Mouse (Mus musculus): Measurements from ENCODE around the gene Slc7a5.

The Slc7a5 gene

DNA sequence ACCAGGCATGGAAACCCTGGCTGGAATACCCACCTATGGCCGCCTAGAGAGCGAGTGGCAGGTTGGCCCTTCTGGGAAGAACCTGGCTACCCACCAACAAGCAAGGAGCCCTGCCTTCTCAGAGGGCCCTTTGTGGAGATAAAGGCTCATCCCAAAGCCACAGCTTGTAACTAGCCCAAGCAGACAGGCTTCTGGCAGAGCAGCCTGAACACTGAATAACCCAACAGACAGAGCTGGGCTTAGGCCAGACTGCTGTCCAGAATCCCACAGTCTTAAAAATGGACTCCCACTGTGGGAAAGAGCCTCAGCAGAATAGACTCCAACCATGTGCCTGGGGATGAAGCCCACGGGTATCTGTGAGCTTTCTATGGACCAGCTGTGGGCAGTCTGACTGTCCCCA lies 23.3 kb downstream of the Slc7a5 start:
- DNase-seq (ENCODE audit: low spot score): no peak

- no peak for DNase-seq (ENCODE audit: low spot score)
Measured at GRCm38 (mm10) chr8:121881921-121882320, 25.6 kb downstream of the Slc7a5 start.

DNA sequence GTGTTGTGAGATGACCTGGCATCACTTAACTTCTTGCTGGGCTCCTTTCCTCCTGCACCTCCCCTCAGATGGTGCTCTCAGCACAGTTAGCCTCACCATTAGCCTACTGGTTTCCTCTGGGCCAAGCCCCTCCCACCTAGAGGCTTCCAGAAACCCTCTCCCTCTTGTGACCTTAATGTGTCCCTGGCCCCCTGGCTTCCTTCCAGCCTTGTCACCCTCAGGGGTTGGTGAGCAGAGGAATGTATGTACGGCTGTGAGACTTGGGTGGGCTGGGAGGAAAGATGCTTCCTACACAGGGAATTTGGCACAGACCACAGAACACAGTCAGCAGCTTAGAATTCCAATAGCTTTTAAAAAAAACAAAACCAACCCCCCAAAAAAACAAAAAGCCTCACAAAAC lies 26.7 kb downstream of the Slc7a5 start:
- DNase-seq (ENCODE audit: low spot score): no peak

DNA sequence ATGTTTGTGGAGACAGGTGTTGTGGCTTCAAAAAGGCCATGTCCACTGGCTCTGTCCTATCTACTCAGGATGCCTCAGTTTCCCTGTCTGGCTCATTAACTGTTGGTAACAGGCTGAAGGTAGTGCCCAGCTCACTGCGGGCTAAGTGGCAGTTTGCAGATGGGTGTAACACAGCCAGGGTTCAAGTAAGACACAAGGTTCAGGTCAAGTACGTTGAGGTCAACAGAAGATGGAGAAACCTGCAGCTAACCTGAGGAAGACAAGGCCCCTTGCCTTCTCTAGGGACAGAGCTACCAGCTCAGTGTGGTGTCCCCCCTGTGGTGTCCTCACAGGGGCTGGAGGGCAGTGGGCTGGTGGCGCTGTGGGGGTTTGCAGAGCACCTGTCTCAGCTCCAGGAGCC lies 27.8 kb downstream of the Slc7a5 start:
- DNase-seq (ENCODE audit: low spot score): no peak

DNA sequence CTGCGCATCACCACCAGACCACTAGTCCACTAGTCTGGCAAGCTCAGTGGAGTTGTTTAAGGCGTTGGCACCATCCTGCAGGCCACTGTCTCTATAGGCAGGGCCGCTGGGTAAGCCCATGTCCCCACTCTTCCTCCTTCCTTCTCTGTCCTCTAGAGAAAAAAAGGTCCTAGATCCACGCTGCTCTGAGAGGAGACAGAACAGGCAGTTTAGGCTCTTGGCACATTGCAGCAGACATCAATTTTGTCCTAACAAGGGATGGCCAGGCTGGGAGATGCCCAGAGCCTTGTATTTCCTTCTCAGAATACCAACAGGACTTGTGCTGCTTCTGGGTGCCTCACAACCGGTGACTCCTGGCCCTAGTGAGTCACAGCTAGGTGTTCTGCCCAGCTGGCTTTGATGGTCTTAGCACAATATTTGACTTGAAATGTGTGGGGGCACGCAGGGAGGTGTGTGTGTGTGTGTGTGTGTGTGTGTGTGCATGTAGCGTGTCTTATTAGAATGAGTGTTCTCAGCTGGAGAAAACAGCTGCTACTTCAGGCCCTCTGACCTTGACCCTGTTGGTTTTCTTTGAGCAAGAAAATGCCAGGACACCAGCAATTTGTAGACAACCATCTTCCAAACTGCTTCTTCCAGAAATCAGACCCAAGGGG lies 29.5 kb downstream of the Slc7a5 start:
- peak; percentile 35 for DNase-seq (ENCODE audit: low spot score)

DNA sequence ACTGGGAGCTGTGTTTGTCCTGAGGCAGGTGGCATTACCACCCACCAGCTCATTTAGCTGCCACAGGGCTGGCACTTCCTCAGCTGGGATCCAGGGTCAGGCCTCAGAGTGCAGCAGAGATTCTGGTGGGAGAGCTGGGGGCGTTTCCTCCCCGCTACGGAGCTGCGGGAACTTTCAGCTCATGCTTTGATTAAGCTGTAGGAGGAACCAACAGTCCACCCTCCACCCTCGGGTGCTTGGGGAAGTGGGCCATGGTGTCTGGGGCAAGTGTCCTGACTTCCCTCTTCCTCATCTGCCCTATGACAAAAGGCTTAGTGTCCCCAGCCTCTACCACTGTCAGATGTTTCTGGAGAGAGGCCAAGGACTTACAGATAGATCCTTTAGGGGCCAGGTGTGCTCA lies 30.3 kb downstream of the Slc7a5 start:
- DNase-seq (ENCODE audit: low spot score): peak; percentile 43

DNA sequence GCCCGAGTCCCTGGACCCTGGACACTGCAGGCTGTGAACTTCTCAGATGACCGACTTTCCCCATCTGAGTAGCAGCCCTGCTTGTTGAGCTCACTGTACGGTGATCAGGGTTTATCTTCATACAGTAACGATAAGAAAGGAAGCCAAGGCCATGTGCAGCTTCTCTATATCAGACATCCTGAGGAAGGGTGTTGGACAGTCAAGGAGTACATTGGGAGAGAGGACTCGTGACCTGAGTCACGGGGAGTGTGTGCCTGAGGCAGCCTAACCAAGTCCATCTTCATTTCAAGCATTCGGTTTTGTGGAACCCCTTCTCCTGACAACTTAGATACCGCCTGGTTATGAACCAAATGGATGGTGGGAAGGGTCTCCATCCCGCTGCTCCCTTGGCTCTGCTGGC lies 32.0 kb downstream of the Slc7a5 start:
- DNase-seq (ENCODE audit: low spot score): no peak

GRCm38 (mm10) chr8:121875045-121875444 lies 32.4 kb downstream of the Slc7a5 start:
- DNase-seq (ENCODE audit: low spot score): no peak

- peak; percentile 66 for DNase-seq (ENCODE audit: low spot score)
Measured at GRCm38 (mm10) chr8:121874031-121874430, 33.5 kb downstream of the Slc7a5 start.

- no peak for DNase-seq (ENCODE audit: low spot score)
Measured at GRCm38 (mm10) chr8:121871833-121872440, 35.6 kb downstream of the Slc7a5 start.

GRCm38 (mm10) chr8:121870190-121870589 lies 37.3 kb downstream of the Slc7a5 start:
- no peak for DNase-seq (ENCODE audit: low spot score)

- no peak for DNase-seq (ENCODE audit: low spot score)
Measured at GRCm38 (mm10) chr8:121868896-121869295, 38.6 kb downstream of the Slc7a5 start.

- no peak for DNase-seq (ENCODE audit: low spot score)
Measured at GRCm38 (mm10) chr8:121868196-121868595, 39.3 kb downstream of the Slc7a5 start.

DNA sequence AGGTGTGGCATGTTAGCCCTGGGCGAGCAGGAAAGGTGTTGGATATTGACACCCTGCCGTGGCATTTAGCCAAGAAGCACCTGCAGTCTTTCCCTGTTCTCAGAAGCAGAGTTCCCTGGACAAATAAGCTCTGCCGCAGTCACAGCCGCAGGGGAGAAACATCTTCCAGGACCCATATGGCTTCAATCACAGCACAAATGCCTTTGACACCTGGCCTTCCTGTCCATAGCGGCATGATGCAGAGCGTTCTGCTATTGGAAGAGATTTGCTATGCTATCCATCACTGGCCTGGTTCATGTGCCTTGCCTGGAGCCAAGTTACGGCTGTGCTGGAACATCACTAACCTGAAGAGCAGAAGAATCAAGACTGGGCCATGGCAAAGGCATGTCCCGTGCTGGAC lies 42.1 kb downstream of the Slc7a5 start:
- DNase-seq (ENCODE audit: low spot score): no peak

GRCm38 (mm10) chr8:121861806-121862548 lies 45.5 kb downstream of the Slc7a5 start:
- DNase-seq (ENCODE audit: low spot score): no peak

DNA sequence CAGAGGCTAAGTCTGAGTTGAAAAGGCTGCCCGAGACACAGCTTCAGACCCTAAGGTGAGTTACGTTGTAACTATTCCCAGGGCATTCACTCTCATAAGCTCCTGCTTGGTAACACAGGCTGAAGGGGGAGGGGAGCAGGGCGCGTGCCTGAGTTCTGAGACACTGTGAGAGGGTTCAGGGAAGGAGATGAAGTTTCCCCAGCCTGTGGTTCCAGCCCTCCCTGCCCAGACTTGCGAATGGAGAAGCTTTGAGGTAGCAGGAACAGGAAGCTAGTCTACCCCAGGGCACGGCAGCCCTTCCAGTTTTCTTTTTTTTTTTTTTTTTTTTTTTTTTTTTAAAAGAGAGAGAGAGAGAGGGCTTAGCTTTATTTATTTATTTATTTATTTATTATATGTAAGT lies 46.2 kb downstream of the Slc7a5 start:
- peak; percentile 30 for DNase-seq (ENCODE audit: low spot score)

GRCm38 (mm10) chr8:121857747-121858146 lies 49.7 kb downstream of the Slc7a5 start:
- DNase-seq (ENCODE audit: low spot score): no peak

GRCm38 (mm10) chr8:121857331-121857730 lies 50.2 kb downstream of the Slc7a5 start:
- DNase-seq (ENCODE audit: low spot score): no peak

DNA sequence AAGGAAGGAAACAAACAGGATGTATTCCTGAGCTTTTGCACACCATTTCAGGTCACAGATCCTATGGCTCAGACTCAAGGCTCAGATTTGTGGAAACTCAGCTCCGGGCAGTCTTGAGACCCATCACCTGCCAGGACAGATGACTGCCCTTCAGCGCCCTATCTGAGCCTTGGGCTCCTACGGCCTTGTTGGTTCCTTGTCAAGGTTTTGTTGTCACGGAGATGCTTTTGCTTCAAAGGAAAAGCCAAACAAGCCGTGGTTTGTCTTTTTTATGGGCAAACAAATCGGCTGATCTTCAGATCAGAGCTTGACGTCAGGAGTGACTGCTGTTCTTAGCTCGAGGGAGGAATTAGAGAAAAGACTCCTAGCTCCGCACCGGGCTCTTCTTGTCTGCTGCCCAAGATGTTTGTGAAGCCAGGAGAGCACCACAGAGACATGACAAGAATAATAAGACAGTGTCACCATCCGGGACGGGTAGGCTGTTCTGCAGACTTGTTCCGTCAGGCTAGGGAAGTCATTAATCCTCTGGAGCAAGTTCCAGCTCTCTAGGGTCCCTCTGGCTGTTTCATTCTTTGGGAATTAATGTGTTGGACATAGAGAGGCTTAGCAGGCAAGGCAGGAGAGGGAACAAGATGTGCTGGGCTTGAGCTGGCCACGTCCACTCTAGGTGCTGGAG lies 51.3 kb downstream of the Slc7a5 start:
- no peak for DNase-seq (ENCODE audit: low spot score)

- no peak for DNase-seq (ENCODE audit: low spot score)
Measured at GRCm38 (mm10) chr8:121853586-121853985, 53.9 kb downstream of the Slc7a5 start.

GRCm38 (mm10) chr8:121852464-121852863 lies 55.0 kb downstream of the Slc7a5 start:
- no peak for DNase-seq (ENCODE audit: low spot score)

DNA sequence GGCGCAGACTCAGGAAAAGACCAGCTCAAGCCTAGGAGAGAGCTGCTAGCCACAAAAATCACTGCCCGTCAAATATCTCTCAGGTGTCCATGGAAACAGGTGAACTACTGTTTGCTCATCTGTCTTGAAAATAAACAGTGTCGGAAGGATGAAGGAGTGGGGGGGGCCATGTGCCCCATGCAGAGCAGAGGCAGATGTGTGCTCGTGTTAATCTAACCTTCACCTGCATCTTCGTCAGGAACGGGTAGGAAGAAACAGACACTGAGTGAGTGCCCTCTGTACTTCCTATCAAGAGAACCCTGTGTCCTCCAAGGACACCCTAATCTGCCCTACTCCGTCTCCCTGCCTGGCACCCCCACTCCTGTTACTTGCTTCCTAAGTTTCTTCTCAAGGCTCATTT lies 55.8 kb downstream of the Slc7a5 start:
- DNase-seq (ENCODE audit: low spot score): no peak

Data from lung, postnatal 25 days (tissue).